Comparison of ENCODE assay signal across 34 mouse cellular contexts in genomic region chr9:97004726-97005125, GRCm38 (mm10).
"Had no signal": no experiment of that assay in that cellular context is flagged by ENCODE, and none has a peak within 500 bp of the region (broad histone marks: within the 10 kb centered on the region; RNA-seq: fewer than 3 reads in every experiment).

No protein-coding gene starts in this region.

- H3K9me3 ChIP-seq: heart, embryonic 13.5 days; hindbrain, embryonic 12.5 days; intestine, embryonic 15.5 days; kidney, embryonic 15.5 days had no signal

- H3K4me2 ChIP-seq: heart, embryonic 12.5 days; heart, embryonic 13.5 days; heart, embryonic 15.5 days; hindbrain, embryonic 12.5 days; hindbrain, embryonic 13.5 days; hindbrain, embryonic 14.5 days; hindbrain, embryonic 15.5 days; intestine, embryonic 15.5 days; kidney, embryonic 15.5 days had no signal

- H3K36me3 ChIP-seq: heart, embryonic 15.5 days; hindbrain, embryonic 15.5 days had no signal

- H3K4me1 ChIP-seq: hindbrain, embryonic 15.5 days had no signal

- H3K9ac ChIP-seq: heart, embryonic 12.5 days; heart, embryonic 13.5 days; heart, embryonic 15.5 days; hindbrain, embryonic 12.5 days; hindbrain, embryonic 13.5 days; hindbrain, embryonic 14.5 days; hindbrain, embryonic 15.5 days; intestine, embryonic 15.5 days; kidney, embryonic 15.5 days had no signal

- H3K27ac ChIP-seq: heart, embryonic 13.5 days; heart, embryonic 15.5 days; hindbrain, embryonic 10.5 days; hindbrain, embryonic 12.5 days; hindbrain, embryonic 13.5 days; hindbrain, embryonic 14.5 days; hindbrain, embryonic 15.5 days; hindbrain, postnatal 0 days; intestine, embryonic 15.5 days; kidney, embryonic 15.5 days; kidney, postnatal 0 days; layer of hippocampus, adult 2 months; left cerebral cortex, adult 2 months had no signal

- DNase-seq: heart, postnatal 10 days; heart, postnatal 14 days; heart, postnatal 36 days; heart, postnatal 4 days; kidney, adult 11 months; kidney, adult 18-20 months; kidney, adult 2 months; kidney, adult 8-10 months; kidney, adult 9 months; kidney, postnatal 10 days; kidney, postnatal 14 days; kidney, postnatal 25 days; kidney, postnatal 36 days; kidney, postnatal 4 days; layer of hippocampus, adult 9-11 months; layer of hippocampus, postnatal 36 days had no signal

- ATAC-seq: hindbrain, embryonic 16.5 days; hindbrain, postnatal 0 days; inflammation-experienced regulatory T-cells, adult 6 months; intestine, embryonic 15.5 days; intestine, embryonic 16.5 days; intestine, postnatal 0 days had no signal

- H3K4me3 ChIP-seq: heart, embryonic 12.5 days; heart, embryonic 13.5 days; heart, embryonic 15.5 days; hindbrain, embryonic 10.5 days; hindbrain, embryonic 12.5 days; hindbrain, embryonic 13.5 days; hindbrain, embryonic 15.5 days; intestine, embryonic 15.5 days; kidney, embryonic 15.5 days; layer of hippocampus, adult 2 months; left cerebral cortex, adult 2 months had no signal

- H3K27me3 ChIP-seq: heart, embryonic 12.5 days; heart, embryonic 13.5 days; heart, embryonic 15.5 days; hindbrain, embryonic 12.5 days; hindbrain, embryonic 13.5 days; hindbrain, embryonic 15.5 days; intestine, embryonic 15.5 days; kidney, embryonic 15.5 days had no signal
